Mouse (Mus musculus) urinary bladder, postnatal 4 days (tissue): Measurements from ENCODE around the gene Baiap3.

ENCODE experiments used
- DNase-seq, 2 experiments: peaks; one replicate each; pipeline ENCODE4 v3.0.0; 2021 to 2022; ENCODE audit warnings: low spot score in 2 of 2

The Baiap3 gene

DNA sequence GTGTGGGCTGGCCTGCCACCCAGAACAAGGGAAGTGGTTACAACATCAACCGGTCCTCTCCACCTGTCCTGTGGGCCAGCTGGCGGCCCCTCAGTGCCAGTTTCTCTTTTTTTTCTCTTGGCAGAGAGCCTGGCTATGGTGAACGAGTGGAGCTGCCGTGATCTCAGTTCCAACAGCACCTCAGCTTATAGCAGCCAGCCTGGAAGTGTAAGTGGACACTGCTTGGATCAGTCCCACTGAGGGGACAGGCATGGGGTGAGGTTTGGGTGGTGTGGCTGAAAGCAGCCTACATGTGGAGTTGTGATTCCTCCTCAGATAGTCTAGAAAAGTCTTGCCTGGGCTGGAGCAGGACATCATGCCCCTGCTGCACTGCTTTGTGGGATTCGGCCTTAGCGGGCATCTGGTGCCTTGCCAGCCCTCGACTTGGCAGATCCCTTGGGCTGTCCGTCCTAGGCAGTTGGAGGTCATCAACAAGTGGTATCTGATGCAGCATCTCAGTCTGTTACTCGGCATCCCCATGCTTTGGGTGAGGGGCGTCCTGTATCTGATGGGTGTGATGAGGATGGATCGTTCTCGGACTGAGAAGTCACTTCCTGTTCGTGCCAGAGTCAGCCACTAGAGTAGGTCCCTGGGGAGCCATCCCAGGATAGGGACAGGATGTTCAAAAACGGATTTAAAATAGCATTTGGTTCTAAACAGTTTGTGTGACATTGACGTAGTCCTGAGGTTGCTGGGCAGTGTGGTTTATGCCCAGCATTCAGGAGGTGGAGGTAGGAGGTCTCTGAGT, 45.3 kb downstream of the Baiap3 start:
- DNase-seq, result no peak

DNA sequence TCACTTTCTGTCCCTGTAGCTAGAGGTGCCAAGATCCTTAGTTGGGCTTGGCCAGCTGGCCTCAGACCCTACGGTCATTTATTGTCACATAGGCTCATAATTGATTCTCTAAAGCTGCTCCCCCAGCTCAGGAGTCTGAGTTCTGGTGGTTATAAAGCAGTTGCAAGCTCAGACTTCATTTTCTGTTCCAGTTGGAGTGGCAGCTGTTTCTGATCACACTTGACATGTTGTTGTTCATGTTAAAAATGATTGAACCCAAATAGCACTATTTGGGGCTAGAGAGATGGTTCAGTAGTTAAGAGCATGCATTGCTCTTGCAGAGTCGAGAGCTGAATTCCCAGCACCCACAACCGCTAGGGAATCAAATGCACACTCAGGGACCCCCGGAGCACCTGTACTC, 46.2 kb downstream of the Baiap3 start:
- DNase-seq, result no peak

DNA sequence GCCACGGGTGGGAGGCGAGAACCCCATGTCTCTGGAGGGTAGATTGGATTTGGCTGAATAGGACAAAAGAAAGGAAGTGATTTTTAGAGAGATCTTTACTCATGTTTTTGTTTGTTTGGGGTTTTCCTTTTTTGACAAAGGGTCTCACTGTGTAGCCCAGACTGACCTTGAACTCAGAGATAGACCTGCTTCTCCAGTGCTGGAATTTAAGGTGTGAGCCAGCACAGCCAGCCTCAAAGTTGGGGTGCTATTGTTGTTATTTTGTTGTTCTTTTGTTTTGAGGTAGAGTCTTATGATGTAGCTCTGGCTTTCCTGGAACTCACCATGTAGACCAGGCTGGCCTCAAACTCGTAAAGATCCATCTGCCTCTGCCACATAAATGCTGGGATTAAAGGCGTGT, 53.8 kb downstream of the Baiap3 start:
- DNase-seq, result no peak
